Comparison of ENCODE assay signal across 9 mouse cellular contexts in the genomic region with DNA sequence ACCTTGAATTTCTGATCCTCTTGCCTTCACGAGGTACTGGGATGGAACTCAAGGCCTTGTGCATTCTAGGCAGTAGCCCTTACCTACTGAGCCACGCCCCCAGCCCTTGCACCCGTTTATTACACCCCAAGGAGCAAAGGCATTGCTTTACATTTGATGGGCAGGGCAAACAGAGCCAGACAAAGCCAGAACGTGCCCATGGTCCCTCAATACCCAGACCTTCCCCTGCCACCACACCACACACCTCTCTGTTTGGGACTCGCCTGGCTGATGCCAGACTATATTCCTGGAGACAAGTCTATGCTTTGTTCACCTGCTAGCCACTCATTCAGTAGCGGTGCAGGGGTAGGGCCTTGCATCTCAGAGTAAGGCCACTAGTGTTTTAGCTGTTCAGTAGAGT. TPM values are rescaled to one million over a fixed set of nuclear protein-coding genes. Genes with fewer than 3 reads are reported as not detected.
DNase-seq lines count a peak whose midpoint lies in the region; ATAC-seq lines count a peak whose summit lies in the region.
"Had no signal": no experiment of that assay in that cellular context is flagged by ENCODE, and none has a peak within 500 bp of the region (broad histone marks: within the 10 kb centered on the region; RNA-seq: fewer than 3 reads in every experiment).

No protein-coding gene starts in this region.

- 0 out of 2 replicates have a peak, but pooled peaks cover 6% of the 10 kb centered on the region for H3K27me3 ChIP-seq in heart, embryonic 15.5 days
- H3K27me3 ChIP-seq in embryonic facial prominence, embryonic 14.5 days (replicated peaks; ENCODE audit: control insufficient read depth, insufficient read depth, low read length): no peaks in the 10 kb centered on the region
- H3K27me3 ChIP-seq in hindbrain, embryonic 16.5 days (replicated peaks; ENCODE audit: control insufficient read depth, insufficient read depth, low read length): peaks cover 3% of the 10 kb centered on the region
- H3K27me3 ChIP-seq in midbrain, embryonic 15.5 days (replicated peaks): 0 out of 2 replicates have a peak, but pooled peaks cover 18% of the 10 kb centered on the region

- ATAC-seq in heart, embryonic 15.5 days (replicated peaks; ENCODE audit: insufficient number of reproducible peaks, insufficient read depth, low FRiP score, low read depth): no peak
- no peak for ATAC-seq in embryonic facial prominence, embryonic 14.5 days (ENCODE audit: low read depth)
- no peak for ATAC-seq in hindbrain, embryonic 16.5 days
- no peak for ATAC-seq in midbrain, embryonic 15.5 days (replicated peaks)

- H3K9ac ChIP-seq in heart, embryonic 15.5 days: no peak overlapping the region
- no peak overlapping the region for H3K9ac ChIP-seq in embryonic facial prominence, embryonic 14.5 days (ENCODE audit: low read depth, low read length)
- H3K9ac ChIP-seq in hindbrain, embryonic 16.5 days (ENCODE audit: low read depth, low read length): no peak overlapping the region
- H3K9ac ChIP-seq in midbrain, embryonic 15.5 days: peak overlapping the region; percentile 52; the same call in 1 of the 2 replicates

- H3K4me2 ChIP-seq in heart, embryonic 15.5 days: peak overlapping the region; percentile 88
- H3K4me2 ChIP-seq in embryonic facial prominence, embryonic 14.5 days (ENCODE audit: low read depth, low read length): peak overlapping the region; percentile 65
- H3K4me2 ChIP-seq in hindbrain, embryonic 16.5 days (ENCODE audit: low read length): peak overlapping the region; percentile 74
- H3K4me2 ChIP-seq in midbrain, embryonic 15.5 days: peak overlapping the region; percentile 82

- H3K4me3 ChIP-seq in heart, embryonic 15.5 days: peak overlapping the region; percentile 58
- no peak overlapping the region for H3K4me3 ChIP-seq in embryonic facial prominence, embryonic 14.5 days (ENCODE audit: low read depth, low read length)
- H3K4me3 ChIP-seq in hindbrain, embryonic 16.5 days (ENCODE audit: low read length): no peak overlapping the region
- H3K4me3 ChIP-seq in midbrain, embryonic 15.5 days: peak overlapping the region; percentile 58

- WGBS in heart, embryonic 15.5 days: 45% methylated on average over 6 of the region's 6 CpGs
- 51% methylated on average over 6 of the region's 6 CpGs for WGBS in embryonic facial prominence, embryonic 14.5 days
- WGBS in hindbrain, embryonic 16.5 days: 54% methylated on average over 6 of the region's 6 CpGs
- 50% methylated on average over 6 of the region's 6 CpGs for WGBS in midbrain, embryonic 15.5 days

- no peak for DNase-seq in heart, postnatal 4 days
- no peak for DNase-seq in embryonic facial prominence, embryonic 14.5 days (ENCODE audit: low spot score)
- no peak for DNase-seq in layer of hippocampus, adult 9-11 months
- DNase-seq in natural killer cell, adult 2 months (ENCODE audit: low spot score in 2 of 2): no peak
- DNase-seq in kidney, postnatal 10 days: no peak
- DNase-seq: thymus, postnatal 25 days had no signal

- H3K4me1 ChIP-seq in heart, embryonic 15.5 days (replicated peaks): peaks cover 27% of the 10 kb centered on the region
- peaks cover 12% of the 10 kb centered on the region for H3K4me1 ChIP-seq in embryonic facial prominence, embryonic 14.5 days (ENCODE audit: control insufficient read depth, insufficient read depth, low read length)
- peaks cover 20% of the 10 kb centered on the region for H3K4me1 ChIP-seq in hindbrain, embryonic 16.5 days (ENCODE audit: control insufficient read depth, insufficient read depth, low read depth, low read length)
- H3K4me1 ChIP-seq in midbrain, embryonic 15.5 days: peaks cover 20% of the 10 kb centered on the region

- H3K27ac ChIP-seq in heart, embryonic 15.5 days: peak overlapping the region; percentile 87
- H3K27ac ChIP-seq in embryonic facial prominence, embryonic 14.5 days (replicated peaks; ENCODE audit: low read depth, low read length): no peak overlapping the region; the same call in 1 of the 2 replicates
- H3K27ac ChIP-seq in hindbrain, embryonic 16.5 days (ENCODE audit: low read depth, low read length): no peak overlapping the region; the same call in 1 of the 2 replicates
- H3K27ac ChIP-seq in midbrain, embryonic 15.5 days: no peak overlapping the region; the same call in 1 of the 2 replicates

- H3K36me3 ChIP-seq in heart, embryonic 15.5 days: no peaks in the 10 kb centered on the region
- H3K36me3 ChIP-seq in embryonic facial prominence, embryonic 14.5 days (ENCODE audit: control insufficient read depth, insufficient read depth, low read length): peaks cover 4% of the 10 kb centered on the region; the same call in 1 of the 2 replicates
- no peaks in the 10 kb centered on the region for H3K36me3 ChIP-seq in hindbrain, embryonic 16.5 days (ENCODE audit: control insufficient read depth, insufficient read depth, low read length)
- no peaks in the 10 kb centered on the region for H3K36me3 ChIP-seq in midbrain, embryonic 15.5 days (replicated peaks)

- no peaks in the 10 kb centered on the region for H3K9me3 ChIP-seq in heart, embryonic 15.5 days (replicated peaks)
- H3K9me3 ChIP-seq in embryonic facial prominence, embryonic 14.5 days (ENCODE audit: control insufficient read depth, low read length): no peaks in the 10 kb centered on the region
- H3K9me3 ChIP-seq in hindbrain, embryonic 16.5 days (ENCODE audit: control insufficient read depth, low read length): no peaks in the 10 kb centered on the region
- no peaks in the 10 kb centered on the region for H3K9me3 ChIP-seq in midbrain, embryonic 15.5 days

RNA-seq across cellular contexts. Expression of gene Creb3l1, which starts 17.8 kb away (rescaled TPM):
- 7.5 and 11.2 TPM in 2 replicates for polyA plus RNA-seq in heart, embryonic 15.5 days (2015; fragmentation: Nextera tagmentation; extraction: Ambion mirVana)
- total RNA-seq in heart, postnatal 4 days (2021): 10 to 100 TPM; 16.9 to 18.5 TPM
- polyA plus RNA-seq in embryonic facial prominence, embryonic 14.5 days (2014; fragmentation: Nextera tagmentation; extraction: Ambion mirVana): 42.6 and 56.6 TPM in 2 replicates
- 2.7 and 4.0 TPM in 2 replicates for polyA plus RNA-seq in hindbrain, embryonic 16.5 days (2015; fragmentation: Nextera tagmentation; extraction: Ambion mirVana)
- polyA plus RNA-seq in midbrain, embryonic 15.5 days (2015; fragmentation: Nextera tagmentation; extraction: Ambion mirVana): 1.6 TPM in 2 replicates

RNA-seq across cellular contexts. Expression of gene Dgkz, which starts 30.8 kb away (rescaled TPM):
- polyA plus RNA-seq in heart, embryonic 15.5 days (2015; fragmentation: Nextera tagmentation; extraction: Ambion mirVana): 26.6 and 48.2 TPM in 2 replicates
- 10 to 100 TPM; 76.6 to 80.9 TPM for total RNA-seq in heart, postnatal 4 days (2021)
- 44.9 and 47.4 TPM in 2 replicates for polyA plus RNA-seq in embryonic facial prominence, embryonic 14.5 days (2014; fragmentation: Nextera tagmentation; extraction: Ambion mirVana)
- polyA plus RNA-seq in hindbrain, embryonic 16.5 days (2015; fragmentation: Nextera tagmentation; extraction: Ambion mirVana): 32.3 and 37.5 TPM in 2 replicates
- polyA plus RNA-seq in midbrain, embryonic 15.5 days (2015; fragmentation: Nextera tagmentation; extraction: Ambion mirVana): 32.2 and 36.1 TPM in 2 replicates

Comparison
In these comparisons a context has a peak if more than half of its experiments do, and no peak if none do; other contexts are left out.
1. H3K4me3 ChIP-seq: peak in heart, embryonic 15.5 days (single experiment) and midbrain, embryonic 15.5 days (single experiment); none in embryonic facial prominence, embryonic 14.5 days (single experiment) and hindbrain, embryonic 16.5 days (single experiment).
2. Peak in every context shown above with its lines, with median percentiles within 50 percentile points of each other: H3K4me2 ChIP-seq.